Mouse (Mus musculus): ENCODE measurements around the gene Satb2. TPM values are rescaled to one million over a fixed set of nuclear protein-coding genes. Genes with fewer than 3 reads are reported as not detected.

Gene Satb2
- polyA plus RNA-seq, 1 experiment, result 0.32 TPM

DNA sequence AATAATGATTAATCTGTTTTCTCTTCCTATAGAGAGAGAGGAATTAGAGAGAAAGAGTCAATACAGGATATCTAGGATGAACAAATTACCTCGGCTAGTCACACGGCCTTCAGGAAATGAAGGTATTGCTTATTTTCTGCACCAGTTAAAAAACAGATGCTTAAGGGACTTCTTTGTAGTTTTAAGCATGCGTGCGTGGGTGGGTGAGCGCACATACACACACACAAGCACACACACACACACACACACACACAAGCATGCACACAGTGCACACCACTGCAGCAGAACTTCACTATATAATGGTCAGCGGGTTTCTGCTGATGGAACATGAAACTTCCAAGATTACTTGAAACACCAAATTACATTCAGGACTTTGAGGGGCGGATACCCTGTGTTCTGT lies 14.0 kb downstream of the Satb2 start:
- H3K27ac ChIP-seq (replicated peaks; ENCODE audit: low read depth, low read length), result no peak overlapping the region
- no peak overlapping the region for H3K4me3 ChIP-seq (ENCODE audit: insufficient read depth, low read depth, low read length)
- H3K4me1 ChIP-seq (ENCODE audit: control insufficient read depth, insufficient read depth, insufficient read length, low read length), result no peaks in the 10 kb centered on the region; the same call in 1 of the 2 replicates

DNA sequence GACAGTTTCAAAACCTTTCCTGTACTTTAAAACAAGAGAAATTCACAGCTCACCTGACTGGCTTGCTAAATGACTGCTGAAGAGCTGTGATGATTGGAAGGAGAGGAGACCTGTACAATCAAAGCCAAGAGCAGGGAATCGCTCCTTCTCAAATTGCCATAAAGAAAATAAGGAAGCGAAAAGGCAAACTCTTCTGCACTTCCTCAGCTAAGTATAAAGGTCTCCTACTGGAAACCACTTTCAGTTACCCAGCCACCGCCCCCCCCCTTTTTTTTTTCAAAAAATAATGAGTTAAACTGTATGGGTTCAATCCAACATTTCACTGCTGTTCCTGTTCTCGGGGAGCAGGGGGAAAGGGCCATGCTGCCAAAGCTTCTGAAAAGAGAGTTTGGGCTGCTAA lies 15.2 kb downstream of the Satb2 start:
- Histone ChIP-seq H3K4me1 (ENCODE audit: control insufficient read depth, insufficient read depth, insufficient read length, low read length) (no peaks in the 10 kb centered on the region), H3K4me3 (ENCODE audit: insufficient read depth, low read depth, low read length) (no peak overlapping the region), H3K27ac (replicated peaks; ENCODE audit: low read depth, low read length) (no peak overlapping the region)

DNA sequence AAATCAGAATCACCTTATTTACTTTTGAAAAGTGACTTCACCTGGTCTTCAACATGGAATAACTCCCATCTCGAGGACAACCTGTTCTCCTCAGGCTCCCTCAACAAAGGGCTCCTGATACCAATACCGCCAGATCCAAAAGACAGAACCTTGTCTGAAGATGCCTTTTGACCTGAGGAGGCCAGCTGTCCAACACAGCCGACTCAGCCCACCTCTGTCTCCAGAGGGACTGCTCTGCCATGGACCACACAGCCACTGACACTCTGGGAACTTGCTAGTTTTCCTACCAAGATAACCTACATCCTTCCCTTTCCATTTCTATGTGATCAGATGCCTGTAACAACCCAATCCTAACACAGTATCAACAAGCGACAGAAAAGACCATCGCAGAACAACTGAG lies 19.5 kb downstream of the Satb2 start:
- no peaks in the 10 kb centered on the region for H3K4me1 ChIP-seq (ENCODE audit: control insufficient read depth, insufficient read depth, insufficient read length, low read length)
- H3K4me3 ChIP-seq (ENCODE audit: insufficient read depth, low read depth, low read length), result no peak overlapping the region

DNA sequence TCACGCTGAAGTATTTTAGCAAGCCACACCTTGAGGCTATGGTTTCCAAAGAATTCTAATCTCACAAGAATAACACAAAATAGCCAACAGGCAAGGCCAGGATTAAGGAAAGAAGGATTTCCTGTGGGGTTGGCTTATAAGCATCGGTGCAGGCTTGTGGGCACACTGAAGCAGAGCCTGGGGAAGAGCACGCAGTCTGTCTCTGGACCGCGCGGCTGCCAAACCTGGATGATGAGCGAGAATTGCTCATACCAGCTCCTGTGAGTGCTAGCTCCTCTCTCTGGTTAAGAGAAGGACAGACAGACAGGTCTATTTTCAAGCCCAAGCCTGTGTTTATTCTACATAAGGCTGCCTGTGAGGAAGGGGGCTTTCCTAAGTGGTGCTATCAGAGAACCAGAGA lies 20.5 kb downstream of the Satb2 start:
- Histone ChIP-seq H3K27ac (replicated peaks; ENCODE audit: low read depth, low read length) (no peak overlapping the region), H3K4me3 (ENCODE audit: insufficient read depth, low read depth, low read length) (no peak overlapping the region), H3K4me1 (ENCODE audit: control insufficient read depth, insufficient read depth, insufficient read length, low read length) (no peaks in the 10 kb centered on the region)

More for the DNA sequence above, 19.5 kb downstream of the Satb2 start:
- H3K27ac ChIP-seq (replicated peaks; ENCODE audit: low read depth, low read length), result no peak overlapping the region

DNA sequence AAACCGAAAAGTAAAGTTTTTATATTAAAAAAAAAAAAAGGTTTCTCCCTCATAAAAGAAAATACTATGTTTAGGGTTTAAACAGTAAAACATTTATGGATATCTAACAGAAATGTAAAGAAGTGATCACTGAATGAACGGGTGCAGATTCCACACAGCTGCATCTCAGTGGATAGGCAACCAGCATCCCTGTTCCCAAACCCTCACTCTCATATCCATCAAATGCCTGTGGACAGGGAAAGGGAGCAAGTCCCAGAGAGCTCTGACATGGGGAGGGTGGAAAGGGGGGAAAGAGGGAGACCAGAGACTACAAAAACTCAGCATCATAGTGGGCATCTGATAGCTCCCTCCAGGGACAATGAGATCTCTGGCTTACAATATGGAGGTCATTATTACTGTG lies 21.6 kb downstream of the Satb2 start:
- Histone ChIP-seq H3K4me3 (ENCODE audit: insufficient read depth, low read depth, low read length) (no peak overlapping the region), H3K4me1 (ENCODE audit: control insufficient read depth, insufficient read depth, insufficient read length, low read length) (no peaks in the 10 kb centered on the region), H3K27ac (replicated peaks; ENCODE audit: low read depth, low read length) (no peak overlapping the region)

DNA sequence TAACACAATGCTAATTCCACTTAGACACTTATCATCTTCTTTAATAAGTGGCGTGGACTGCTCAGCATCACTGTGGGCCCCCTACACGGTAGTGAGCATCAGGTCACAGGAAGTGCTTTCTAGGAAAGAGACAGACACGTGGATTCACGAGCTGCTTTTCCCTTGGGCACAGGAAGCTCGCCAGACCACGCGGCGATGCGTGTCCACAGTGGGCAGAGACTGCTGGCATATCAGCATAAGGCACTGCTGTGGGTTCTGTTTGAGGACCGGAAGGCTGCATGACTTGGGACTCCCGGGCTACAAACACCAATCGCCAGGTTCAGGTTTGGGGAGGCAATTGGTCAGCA lies 22.7 kb downstream of the Satb2 start:
- Histone ChIP-seq H3K27ac (replicated peaks; ENCODE audit: low read depth, low read length) (no peak overlapping the region), H3K4me1 (ENCODE audit: control insufficient read depth, insufficient read depth, insufficient read length, low read length) (no peaks in the 10 kb centered on the region), H3K4me3 (ENCODE audit: insufficient read depth, low read depth, low read length) (no peak overlapping the region)

DNA sequence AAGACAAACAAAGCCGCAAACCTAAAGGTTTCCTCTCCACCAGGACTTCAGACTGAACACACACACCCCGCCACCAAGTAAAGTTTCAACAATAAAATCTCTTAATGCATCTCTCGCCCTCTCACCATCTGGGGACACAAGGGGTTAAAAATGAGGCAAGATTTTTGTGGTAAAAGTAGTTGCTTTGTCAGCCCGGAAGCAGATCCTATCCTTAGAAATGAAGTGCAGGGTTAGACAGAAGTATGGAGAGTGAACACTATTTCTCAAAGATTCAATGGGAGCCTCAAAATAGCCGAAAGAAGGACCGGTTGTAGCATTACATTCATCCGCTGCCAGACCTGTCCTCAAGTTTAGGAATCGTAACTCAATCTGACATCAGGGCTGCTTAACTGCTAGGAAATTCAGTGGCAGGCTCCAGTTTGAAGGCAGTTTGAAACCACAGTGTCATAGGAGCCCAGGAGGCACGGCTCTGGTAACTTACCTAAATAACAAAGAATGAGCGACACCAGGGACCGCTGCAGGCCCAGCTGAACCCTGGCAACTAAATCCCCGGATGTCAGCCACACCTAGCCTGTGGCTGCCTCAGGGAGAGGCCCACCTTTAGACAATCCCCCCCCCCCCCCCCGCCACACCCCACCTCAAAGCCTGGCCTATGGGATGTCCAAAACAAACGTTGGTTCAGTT lies 23.3 kb downstream of the Satb2 start:
- Histone ChIP-seq H3K27ac (replicated peaks; ENCODE audit: low read depth, low read length) (no peak overlapping the region), H3K4me3 (ENCODE audit: insufficient read depth, low read depth, low read length) (no peak overlapping the region), H3K4me1 (ENCODE audit: control insufficient read depth, insufficient read depth, insufficient read length, low read length) (no peaks in the 10 kb centered on the region)

DNA sequence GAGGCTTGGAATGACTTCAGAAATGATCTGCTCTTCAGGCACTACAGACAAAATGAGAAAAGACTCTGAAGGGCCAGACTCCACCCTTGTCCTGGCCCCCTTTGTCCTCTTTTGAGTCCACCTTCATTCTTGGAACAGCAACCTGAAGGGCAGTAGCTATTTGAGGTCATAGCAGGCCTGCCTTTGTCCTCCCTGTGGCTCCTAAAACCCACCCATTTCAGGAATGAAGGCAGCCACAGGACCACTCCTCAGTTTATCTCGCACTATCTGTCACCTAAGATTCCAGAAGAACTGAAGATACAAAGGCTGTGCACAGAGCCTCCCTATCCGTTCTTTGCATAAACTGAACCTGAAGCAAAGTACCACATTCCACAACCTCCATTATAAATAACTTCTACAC lies 24.9 kb downstream of the Satb2 start:
- Histone ChIP-seq H3K4me1 (ENCODE audit: control insufficient read depth, insufficient read depth, insufficient read length, low read length) (no peaks in the 10 kb centered on the region), H3K4me3 (ENCODE audit: insufficient read depth, low read depth, low read length) (no peak overlapping the region), H3K27ac (replicated peaks; ENCODE audit: low read depth, low read length) (no peak overlapping the region)

DNA sequence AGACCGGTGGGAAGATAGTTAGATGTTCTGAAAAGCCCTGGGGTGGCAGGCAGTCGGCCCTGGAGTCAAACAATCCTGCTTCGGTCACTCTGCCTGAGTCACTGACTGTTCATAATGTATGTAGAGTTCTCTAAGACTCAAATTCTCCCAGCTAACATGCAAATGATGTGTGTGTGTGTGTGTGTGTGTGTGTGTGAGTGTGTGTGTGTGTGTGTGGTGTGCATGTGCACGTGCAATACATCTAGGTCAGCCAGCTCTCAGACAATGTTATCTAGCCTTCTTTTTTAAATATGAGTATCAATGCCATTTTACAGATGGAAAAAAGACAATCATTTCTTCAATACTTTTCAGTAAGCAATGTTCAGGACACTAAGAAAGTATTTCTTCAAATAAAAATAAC lies 26.5 kb downstream of the Satb2 start:
- H3K4me1 ChIP-seq (ENCODE audit: control insufficient read depth, insufficient read depth, insufficient read length, low read length), result no peaks in the 10 kb centered on the region
- H3K4me3 ChIP-seq (ENCODE audit: insufficient read depth, low read depth, low read length), result no peak overlapping the region

DNA sequence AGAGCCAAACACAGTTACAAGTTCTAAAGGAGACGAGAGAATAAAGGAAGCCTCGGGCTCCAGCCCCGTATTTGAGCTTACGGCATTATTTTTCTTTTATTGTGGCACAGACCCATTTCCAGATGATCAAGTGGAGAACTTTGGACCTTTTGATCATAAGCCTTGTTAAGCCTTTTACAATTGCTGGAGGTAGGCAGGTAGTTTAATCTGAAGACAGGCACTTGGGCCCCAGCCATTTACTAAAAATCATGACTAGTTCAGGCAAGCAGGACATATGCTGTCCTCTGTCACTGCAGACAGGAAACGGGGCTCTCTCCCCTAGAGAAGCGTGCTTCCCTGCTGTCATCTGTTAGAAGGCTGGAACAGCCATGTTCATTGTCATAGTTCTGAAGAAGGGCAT lies 26.9 kb downstream of the Satb2 start:
- Histone ChIP-seq H3K4me1 (ENCODE audit: control insufficient read depth, insufficient read depth, insufficient read length, low read length) (no peaks in the 10 kb centered on the region), H3K27ac (replicated peaks; ENCODE audit: low read depth, low read length) (no peak overlapping the region), H3K4me3 (ENCODE audit: insufficient read depth, low read depth, low read length) (no peak overlapping the region)

More for the DNA sequence above, 26.5 kb downstream of the Satb2 start:
- H3K27ac ChIP-seq (replicated peaks; ENCODE audit: low read depth, low read length), result no peak overlapping the region

DNA sequence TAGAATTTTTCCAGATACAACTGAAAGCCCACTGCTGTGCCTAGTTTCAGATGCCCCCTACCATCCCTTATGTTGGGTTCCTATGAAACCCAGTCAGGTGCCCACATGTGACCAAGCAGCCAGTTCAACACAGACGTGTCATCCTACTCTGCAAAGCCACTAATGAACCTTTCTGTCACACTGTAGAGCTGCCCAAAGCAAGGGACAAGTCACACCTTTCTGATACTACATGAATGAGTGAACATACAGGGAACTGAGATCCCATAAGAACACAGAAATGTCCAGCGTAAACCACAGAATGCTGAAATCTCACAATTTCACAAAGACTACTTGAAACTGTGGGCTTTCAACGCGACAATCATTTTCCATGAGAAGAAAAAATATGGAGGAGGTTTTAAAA lies 39.0 kb downstream of the Satb2 start:
- Histone ChIP-seq H3K27ac (replicated peaks; ENCODE audit: low read depth, low read length) (no peak overlapping the region), H3K4me3 (ENCODE audit: insufficient read depth, low read depth, low read length) (no peak overlapping the region), H3K4me1 (ENCODE audit: control insufficient read depth, insufficient read depth, insufficient read length, low read length) (no peaks in the 10 kb centered on the region)

DNA sequence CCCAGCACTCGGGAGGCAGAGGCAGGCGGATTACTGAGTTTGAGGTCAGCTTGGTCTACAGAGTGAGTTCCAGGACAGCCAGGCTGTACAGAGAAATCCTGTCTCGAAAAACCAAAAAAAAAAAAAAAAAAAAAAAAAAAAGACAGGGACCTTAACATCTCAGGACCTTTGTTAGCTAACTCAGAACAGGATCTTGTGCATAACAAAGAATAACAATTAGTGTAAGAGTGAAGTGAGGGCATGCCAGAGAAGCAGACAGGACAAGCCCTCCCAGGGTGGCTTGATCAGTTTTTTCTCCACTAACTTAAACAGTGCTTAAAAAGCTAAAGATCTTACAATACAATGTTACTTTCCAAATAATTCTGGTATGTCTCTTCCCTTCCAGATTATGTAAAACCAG lies 40.0 kb downstream of the Satb2 start:
- Histone ChIP-seq H3K27ac (replicated peaks; ENCODE audit: low read depth, low read length) (no peak overlapping the region), H3K4me3 (ENCODE audit: insufficient read depth, low read depth, low read length) (no peak overlapping the region), H3K4me1 (ENCODE audit: control insufficient read depth, insufficient read depth, insufficient read length, low read length) (no peaks in the 10 kb centered on the region)

DNA sequence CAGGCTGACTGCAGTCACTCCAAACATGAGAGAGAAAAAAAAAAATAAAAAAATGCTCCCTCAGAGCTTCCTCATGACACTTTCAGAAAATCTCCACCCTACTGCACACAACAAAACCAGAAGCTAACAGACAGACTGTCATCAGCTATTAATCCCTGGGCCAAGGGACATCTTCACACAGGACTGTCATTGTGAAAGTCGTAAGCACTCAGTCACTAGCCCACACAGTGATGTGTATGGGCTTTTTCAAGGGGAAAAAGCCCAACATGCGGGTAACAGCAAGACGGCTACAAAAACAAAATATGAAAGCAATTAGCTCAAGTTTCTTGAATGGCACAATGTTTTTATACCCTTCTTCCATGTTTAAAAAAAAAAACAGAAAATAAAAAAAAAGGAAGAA lies 41.9 kb downstream of the Satb2 start:
- Histone ChIP-seq H3K4me1 (ENCODE audit: control insufficient read depth, insufficient read depth, insufficient read length, low read length) (no peaks in the 10 kb centered on the region), H3K27ac (replicated peaks; ENCODE audit: low read depth, low read length) (no peak overlapping the region), H3K4me3 (ENCODE audit: insufficient read depth, low read depth, low read length) (no peak overlapping the region)

DNA sequence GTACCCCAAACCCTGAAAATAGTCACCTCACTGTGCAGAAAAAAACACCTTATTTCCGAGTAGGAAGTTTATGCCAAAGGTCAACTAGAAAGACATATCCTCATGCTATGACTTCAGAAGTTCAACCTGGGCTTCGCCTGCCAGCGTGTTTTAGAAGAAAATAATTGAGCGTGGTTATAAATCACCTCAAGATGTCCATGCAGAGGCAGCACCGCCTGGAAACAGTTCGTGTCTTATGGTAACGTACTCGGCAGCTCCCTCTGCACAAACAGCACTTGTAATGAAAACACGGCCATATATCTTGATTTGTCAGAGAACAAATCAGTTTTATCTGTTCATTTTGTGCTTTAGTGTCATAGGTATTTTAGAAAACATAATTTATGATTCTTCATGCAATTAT lies 44.6 kb downstream of the Satb2 start:
- H3K4me1 ChIP-seq (ENCODE audit: control insufficient read depth, insufficient read depth, insufficient read length, low read length), result no peaks in the 10 kb centered on the region
- H3K4me3 ChIP-seq (ENCODE audit: insufficient read depth, low read depth, low read length), result no peak overlapping the region
- H3K27ac ChIP-seq (replicated peaks; ENCODE audit: low read depth, low read length), result no peak overlapping the region

DNA sequence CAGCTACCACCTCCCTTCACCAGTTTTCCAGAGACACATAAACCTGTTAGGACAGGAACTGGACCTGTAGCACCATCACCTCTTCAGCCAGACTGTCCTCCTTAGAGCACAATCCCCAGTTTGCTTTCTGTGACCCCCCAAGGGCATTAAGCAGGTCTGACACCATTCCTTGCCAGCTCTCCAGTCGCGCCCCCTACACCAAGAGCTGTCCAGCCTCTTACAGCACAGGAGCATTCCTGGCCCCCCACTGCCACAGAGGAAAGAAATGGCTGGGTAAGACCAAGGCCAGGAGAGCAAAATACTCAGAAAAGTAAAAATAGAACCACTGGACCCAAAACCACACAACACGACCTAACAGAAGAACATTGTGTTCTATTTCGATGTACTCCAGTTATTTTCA lies 48.4 kb downstream of the Satb2 start:
- H3K4me1 ChIP-seq (ENCODE audit: control insufficient read depth, insufficient read depth, insufficient read length, low read length), result no peaks in the 10 kb centered on the region
- H3K27ac ChIP-seq (replicated peaks; ENCODE audit: low read depth, low read length), result no peak overlapping the region
- no peak overlapping the region for H3K4me3 ChIP-seq (ENCODE audit: insufficient read depth, low read depth, low read length)

DNA sequence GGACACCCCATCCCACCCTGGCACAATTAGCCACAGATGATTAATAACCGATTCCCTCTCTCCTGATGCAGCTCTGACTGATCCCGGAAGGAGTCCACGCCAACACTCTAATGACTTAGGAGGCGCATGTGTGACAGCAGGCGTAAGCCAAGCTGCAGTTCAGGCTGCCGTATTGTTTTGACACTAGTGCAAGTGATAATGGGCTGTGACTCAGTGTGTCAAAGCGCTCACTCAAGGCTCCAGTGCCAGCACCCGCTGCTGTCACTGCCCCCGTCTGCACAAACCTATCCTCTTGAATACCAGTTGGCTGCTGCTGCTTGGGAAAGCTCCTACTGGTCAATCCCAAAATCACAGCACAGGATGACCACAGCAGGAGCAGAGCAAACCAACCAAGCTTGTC lies 49.7 kb downstream of the Satb2 start:
- Histone ChIP-seq H3K4me3 (ENCODE audit: insufficient read depth, low read depth, low read length) (no peak overlapping the region), H3K27ac (replicated peaks; ENCODE audit: low read depth, low read length) (no peak overlapping the region), H3K4me1 (ENCODE audit: control insufficient read depth, insufficient read depth, insufficient read length, low read length) (no peaks in the 10 kb centered on the region)

DNA sequence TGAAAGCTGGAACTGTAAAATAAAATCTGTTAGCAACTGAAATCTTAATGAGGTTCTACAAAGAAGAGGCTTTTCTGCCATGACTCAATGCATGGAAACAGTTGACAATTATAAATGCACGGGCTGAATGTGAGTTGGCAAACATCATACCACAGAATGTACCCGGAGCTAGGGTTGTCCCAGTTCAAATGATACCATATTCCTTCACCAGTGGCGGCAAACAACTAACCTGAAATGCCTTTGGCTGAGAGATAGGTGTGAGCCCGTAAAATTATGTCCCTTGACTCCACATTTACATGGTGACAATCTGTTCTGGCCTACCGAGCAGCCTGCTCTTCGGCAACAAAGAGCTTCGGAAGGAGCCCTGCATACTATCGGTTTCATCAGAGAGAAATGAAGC lies 58.0 kb downstream of the Satb2 start:
- Histone ChIP-seq H3K4me3 (ENCODE audit: insufficient read depth, low read depth, low read length) (no peak overlapping the region), H3K4me1 (ENCODE audit: control insufficient read depth, insufficient read depth, insufficient read length, low read length) (no peaks in the 10 kb centered on the region), H3K27ac (replicated peaks; ENCODE audit: low read depth, low read length) (no peak overlapping the region)

All from brown adipose tissue, adult 24 weeks (tissue).